Mouse (Mus musculus) heart, adult 2 months (tissue): ENCODE data around the gene Sfxn4. TPM values are rescaled to one million over a fixed set of nuclear protein-coding genes. Genes with fewer than 3 reads are reported as not detected.
"Not testable (repeated sequence)": the region's sequence is repeated elsewhere in the genome, so short reads cannot be mapped to it uniquely, and the experiment has no call there.

Experiments used
- DNase-seq, 2 experiments: peaks; one replicate each; pipeline ENCODE4 v3.0.0; 2021
- H3K27ac ChIP-seq: fragments of 200-600 bp; 2 replicates; pipeline ENCODE4 v1.8.1; 2022
- H3K27me3 ChIP-seq: fragments of 200-500 bp; 2 replicates; pipeline ENCODE4 v1.6.1; 2012; ENCODE audit warnings: mild to moderate bottlenecking, low read length, inconsistent platforms, mixed read lengths; ENCODE audit not compliant: control insufficient read depth, insufficient read depth
- H3K36me3 ChIP-seq: fragments of 200-500 bp; 2 replicates; pipeline ENCODE4 v1.6.1; 2012; ENCODE audit warnings: low read length, inconsistent platforms; ENCODE audit not compliant: control insufficient read depth, insufficient read depth
- H3K4me1 ChIP-seq: fragments of 200-500 bp; 2 replicates; pipeline ENCODE4 v1.6.1; 2011; ENCODE audit warnings: low read length; ENCODE audit not compliant: control insufficient read depth, insufficient read depth
- H3K4me3 ChIP-seq: fragments of 200-600 bp; 2 replicates; pipeline ENCODE4 v1.8.1; 2022
- H3K79me2 ChIP-seq: fragments of 200-500 bp; replicated peaks from 2 replicates; pipeline ENCODE4 v1.6.1; 2012; ENCODE audit warnings: mild to moderate bottlenecking, inconsistent platforms, low read length, moderate library complexity, mixed read lengths; ENCODE audit not compliant: control insufficient read depth, insufficient read depth
- H3K9ac ChIP-seq: fragments of 200-500 bp; 2 replicates; pipeline ENCODE4 v1.6.1; 2012; ENCODE audit warnings: low read depth, mild to moderate bottlenecking, control low read depth, inconsistent platforms, low read length, mixed read lengths
- CTCF ChIP-seq: fragments of 200-600 bp; IDR thresholded peaks from 2 replicates; pipeline ENCODE4 v1.8.1; 2022; ENCODE audit warnings: antibody characterized with exemption, mild to moderate bottlenecking, moderate library complexity
- EP300 ChIP-seq: fragments of 200-500 bp; IDR thresholded peaks from 2 replicates; pipeline ENCODE4 v1.6.1; 2011; ENCODE audit warnings: low read depth, low read length, control low read depth; ENCODE audit not compliant: insufficient read depth
- POLR2A ChIP-seq: fragments of 200-500 bp; IDR thresholded peaks from 2 replicates; pipeline ENCODE4 v1.6.1; 2011; ENCODE audit warnings: mild to moderate bottlenecking, low read depth, low read length, control low read depth; ENCODE audit not compliant: insufficient read depth
- WGBS: fragments of 180-500 bp; shearing (Covaris S2); methylation state at CpG from one replicate; pipeline ENCODE4 v1.1.7; 2018; 5-methylcytosine and 5-hydroxymethylcytosine counted together
- intact Hi-C: fragments of 180-260 bp; cut with DNase I; formaldehyde crosslinking; loops from one replicate; pipeline ENCODE4 v1.15.1; 2025
- polyA plus RNA-seq: library from polyadenylated mRNA; depleted of rRNA; stranded (reverse); fragments of >200 nt; gene quantifications from 2 replicates; pipeline ENCODE4 v1.2.3, GENCODE M21; 2012
- total RNA-seq, 2 experiments: library from RNA; stranded (reverse); gene quantifications; 2 replicates each; pipeline ENCODE4 v1.2.3; 2021

The Sfxn4 gene
- total and polyA plus RNA-seq, 3 experiments = 2.1 to 8.7 (median 6.9) TPM

DNA sequence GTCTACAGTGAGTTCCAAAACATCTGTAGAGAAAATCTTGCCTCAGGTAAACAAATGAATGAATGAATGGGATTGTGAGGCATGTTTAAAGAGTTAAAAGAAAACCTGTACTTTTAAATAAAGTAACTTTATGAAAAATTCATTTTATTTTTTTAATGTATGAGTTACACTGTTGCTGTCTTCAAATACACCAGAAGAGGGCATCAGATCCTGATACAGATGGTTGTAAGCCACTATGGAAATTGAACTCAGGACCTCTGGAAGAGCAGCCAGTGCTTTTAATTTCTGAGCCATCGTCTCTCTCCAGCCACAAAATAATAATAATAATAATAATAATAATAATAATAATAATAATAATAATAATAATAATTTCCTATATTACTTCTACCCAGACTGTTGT lies 9.2 kb upstream of the Sfxn4 start:
- intact Hi-C loops = loop anchor here (5.0 kb wide), 1 partner anchor 267 kb away; no protein-coding TSS in a partner anchor
- no peaks in the 10 kb centered on the region; the same call in none of the 2 replicates for H3K4me1 ChIP-seq
- H3K27ac ChIP-seq = no peak overlapping the region
- no peaks in the 10 kb centered on the region for H3K79me2 ChIP-seq
- no peak overlapping the region for H3K9ac ChIP-seq
- no peak for DNase-seq
- no peaks in the 10 kb centered on the region for H3K27me3 ChIP-seq
- 76% methylated on average over 1 of the region's 1 CpGs for WGBS
- H3K4me3 ChIP-seq = no peak overlapping the region
- peaks cover 15% of the 10 kb centered on the region for H3K36me3 ChIP-seq
- TF ChIP-seq POLR2A = no peak
- peak; percentile 56 for TF ChIP-seq CTCF

- H3K9ac ChIP-seq, intact Hi-C loops, H3K27me3 ChIP-seq, H3K4me3 ChIP-seq, H3K4me1 ChIP-seq, DNase-seq, H3K79me2 ChIP-seq, H3K27ac ChIP-seq: not testable (repeated sequence)
- 97% methylated on average over 4 of the region's 4 CpGs for WGBS
- peaks cover 13% of the 10 kb centered on the region for H3K36me3 ChIP-seq
Measured at GRCm38 (mm10) chr19:60866169-60866568, 4.9 kb upstream of the Sfxn4 start.

DNA sequence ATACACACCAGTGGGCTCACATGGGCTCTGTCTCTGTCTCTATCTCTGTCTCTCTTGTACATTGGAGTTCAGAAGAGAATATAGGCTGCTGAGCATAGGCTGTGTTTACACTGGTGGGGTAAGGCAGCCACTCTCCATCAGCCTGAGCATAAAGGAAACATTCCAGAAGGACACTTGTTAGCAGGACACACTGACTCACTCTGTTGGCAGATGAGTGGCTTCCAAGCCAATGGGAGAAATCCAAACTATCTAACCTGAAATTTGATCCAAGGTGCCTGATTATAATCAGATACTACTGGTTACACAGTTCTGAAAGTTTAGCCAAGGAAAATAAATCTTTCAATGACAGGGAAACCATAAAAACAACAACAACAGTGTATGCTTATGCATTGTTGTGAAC lies 15.5 kb downstream of the Sfxn4 start:
- Histone ChIP-seq H3K4me1 (no peaks in the 10 kb centered on the region), H3K36me3 (no peaks in the 10 kb centered on the region), H3K79me2 (no peaks in the 10 kb centered on the region), H3K9ac (no peak overlapping the region), H3K4me3 (no peak overlapping the region), H3K27me3 (no peaks in the 10 kb centered on the region), H3K27ac (no peak overlapping the region)
- DNase-seq = no peak
- intact Hi-C loops = no loop called here
- TF ChIP-seq CTCF (no peak), POLR2A (no peak), EP300 (no peak)

DNA sequence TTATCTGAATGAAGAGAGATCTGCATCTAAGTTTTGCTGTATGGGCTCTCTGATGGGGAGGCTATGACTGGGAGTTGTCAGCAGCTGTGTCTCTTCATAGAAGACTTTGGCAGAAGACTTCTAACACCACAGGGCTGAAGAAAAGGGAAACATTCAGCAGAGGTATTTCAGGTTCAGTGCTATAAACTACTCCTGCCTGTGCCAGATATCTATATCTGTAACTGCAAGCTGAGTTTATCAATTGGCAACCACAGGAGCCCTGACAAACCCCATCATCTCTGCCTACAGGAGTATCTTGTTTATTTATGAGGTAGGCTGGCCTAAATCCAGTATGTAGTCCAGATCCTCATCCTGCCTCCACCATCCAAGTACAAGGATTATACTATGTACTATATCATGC lies 18.0 kb downstream of the Sfxn4 start:
- no peak for DNase-seq
- no peak overlapping the region for H3K9ac ChIP-seq
- no peak overlapping the region for H3K4me3 ChIP-seq
- intact Hi-C loops = no loop called here
- TF ChIP-seq EP300 = no peak
- no peak for TF ChIP-seq POLR2A
- no peak for TF ChIP-seq CTCF
- H3K36me3 ChIP-seq = no peaks in the 10 kb centered on the region
- H3K27ac ChIP-seq = no peak overlapping the region
- no peaks in the 10 kb centered on the region for H3K4me1 ChIP-seq
- H3K79me2 ChIP-seq = no peaks in the 10 kb centered on the region
- H3K27me3 ChIP-seq = no peaks in the 10 kb centered on the region

DNA sequence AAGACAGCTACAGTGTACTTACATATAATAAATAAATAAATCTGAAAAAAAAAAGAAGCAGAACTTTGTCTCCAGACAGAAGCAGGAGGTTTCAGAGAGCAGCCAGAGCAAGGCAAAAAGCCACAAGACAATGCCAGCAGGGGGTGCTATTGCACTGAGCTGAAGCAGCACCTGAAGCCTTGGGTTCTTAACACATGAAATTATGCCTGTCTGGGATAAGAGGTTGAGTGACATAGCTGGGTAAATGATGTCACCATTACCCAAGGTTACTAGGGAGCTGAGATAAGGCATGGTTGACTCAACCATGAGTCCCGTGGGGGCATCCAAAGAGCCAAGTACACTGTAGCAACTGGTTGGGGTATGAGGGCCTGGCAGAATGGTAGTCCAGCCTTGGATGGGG lies 23.5 kb downstream of the Sfxn4 start:
- H3K27ac ChIP-seq = no peak overlapping the region
- no peak for TF ChIP-seq POLR2A
- TF ChIP-seq CTCF = peak; percentile 80
- 0 out of 2 replicates have a peak, but pooled peaks have one; percentile 40 for TF ChIP-seq EP300
- DNase-seq = peak; percentile 54 to 64
- no peak overlapping the region for H3K4me3 ChIP-seq
- intact Hi-C loops = loop anchor here (2.0 kb wide), 1 partner anchor 259 kb away; no protein-coding TSS in a partner anchor
- no peaks in the 10 kb centered on the region for H3K4me1 ChIP-seq
- H3K27me3 ChIP-seq = no peaks in the 10 kb centered on the region
- H3K9ac ChIP-seq = no peak overlapping the region
- H3K36me3 ChIP-seq = peaks cover 2% of the 10 kb centered on the region; the same call in 1 of the 2 replicates
- no peaks in the 10 kb centered on the region for H3K79me2 ChIP-seq
- WGBS = 32% methylated on average over 1 of the region's 1 CpGs

DNA sequence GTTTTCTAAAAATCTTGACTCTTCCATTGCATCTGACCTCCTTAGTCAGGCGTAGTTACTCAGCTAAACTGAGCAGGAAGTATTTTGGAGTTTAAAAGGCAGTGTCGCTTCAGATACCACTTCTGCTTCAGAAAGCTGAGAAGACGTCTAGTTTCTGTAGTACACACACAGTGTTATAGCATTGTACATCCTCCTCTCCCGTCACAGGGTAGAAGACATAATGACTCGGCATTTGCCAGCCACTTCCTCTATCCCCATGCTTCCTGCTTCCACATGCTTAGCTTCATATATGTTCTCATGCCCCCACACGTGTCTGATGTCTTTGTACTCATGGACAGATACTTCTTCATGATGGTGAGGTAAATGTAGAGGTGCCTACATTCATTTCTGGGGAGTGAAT lies 42.6 kb downstream of the Sfxn4 start:
- 84% methylated on average over 6 of the region's 6 CpGs for WGBS
- TF ChIP-seq POLR2A (no peak), EP300 (no peak), CTCF (no peak)
- Histone ChIP-seq H3K4me3 (no peak overlapping the region), H3K27me3 (no peaks in the 10 kb centered on the region), H3K9ac (no peak overlapping the region), H3K79me2 (no peaks in the 10 kb centered on the region), H3K27ac (no peak overlapping the region), H3K4me1 (no peaks in the 10 kb centered on the region), H3K36me3 (peaks cover 11% of the 10 kb centered on the region)
- DNase-seq = no peak
- intact Hi-C loops = no loop called here
